Mouse (Mus musculus) MEL (cell line): ENCODE results near the gene Klf11. TPM values are rescaled to one million over a fixed set of nuclear protein-coding genes. Genes with fewer than 3 reads are reported as not detected.

ENCODE experiments used
- DNase-seq: peaks from one replicate; pipeline ENCODE4 v3.0.0; 2011; ENCODE audit warnings: low read depth, low spot score
- H3K27ac ChIP-seq: 2 replicates; pipeline ENCODE4 v1.5.1; 2012; ENCODE audit warnings: low read depth, mild to moderate bottlenecking, control low read depth, low read length, moderate library complexity; ENCODE audit not compliant: control insufficient read depth
- H3K27me3 ChIP-seq, 2 experiments: fragments of 150-350 bp in 1 of 2; sonication (generic) in 1 of 2; 2 replicates each; pipeline ENCODE4 v1.6.1; 2012; ENCODE audit warnings: low read length in 2 of 2, mild to moderate bottlenecking in 2 of 2, improper control_type of control experiment in 1 of 2, moderate library complexity in 1 of 2; ENCODE audit not compliant: insufficient read depth in 2 of 2, control insufficient read depth in 1 of 2
- H3K36me3 ChIP-seq, 2 experiments: 2 replicates each; pipeline ENCODE4 v1.6.1; 2012 to 2014; ENCODE audit warnings: low read length in 2 of 2, improper control_type of control experiment in 1 of 2, inconsistent platforms in 1 of 2, mild to moderate bottlenecking in 1 of 2; ENCODE audit not compliant: insufficient read depth in 2 of 2, control insufficient read depth in 1 of 2
- H3K4me1 ChIP-seq, 2 experiments: fragments of 150-350 bp in 1 of 2; sonication (generic) in 1 of 2; 2 replicates each; pipeline ENCODE4 v1.6.1; 2012; ENCODE audit warnings: low read length in 2 of 2, improper control_type of control experiment in 1 of 2, mild to moderate bottlenecking in 1 of 2; ENCODE audit not compliant: insufficient read depth in 2 of 2, control insufficient read depth in 1 of 2
- H3K4me3 ChIP-seq, 2 experiments: fragments of 150-350 bp in 1 of 2; sonication (generic) in 1 of 2; 2 replicates each; pipeline ENCODE4 v1.5.1; 2012; ENCODE audit warnings: low read depth in 2 of 2, low read length in 2 of 2, mild to moderate bottlenecking in 2 of 2, moderate library complexity in 2 of 2, control low read depth in 1 of 2, improper control_type of control experiment in 1 of 2; ENCODE audit not compliant: control insufficient read depth in 1 of 2, insufficient read depth in 1 of 2
- H3K79me2 ChIP-seq: 2 replicates; pipeline ENCODE4 v1.6.1; 2012; ENCODE audit warnings: mild to moderate bottlenecking, low read length, moderate library complexity; ENCODE audit not compliant: control insufficient read depth, poor library complexity, insufficient read depth
- H3K9ac ChIP-seq: 2 replicates; pipeline ENCODE4 v1.6.1; 2012; ENCODE audit warnings: low read depth, mild to moderate bottlenecking, control low read depth, low read length, moderate library complexity; ENCODE audit not compliant: control insufficient read depth, poor library complexity, severe bottlenecking
- H3K9me3 ChIP-seq: fragments of 150-350 bp; sonication (generic); replicated peaks from 2 replicates; pipeline ENCODE4 v1.6.1; 2012; ENCODE audit warnings: mild to moderate bottlenecking, low read length, improper control_type of control experiment, moderate library complexity; ENCODE audit not compliant: insufficient read depth
- CTCF ChIP-seq, 3 experiments: IDR thresholded peaks in 2 of 3; conservative IDR thresholded peaks in 1 of 3; 2 replicates each; pipeline ENCODE4 v1.5.1; 2011 to 2012; ENCODE audit warnings: low read length in 3 of 3, low read depth in 2 of 3, mild to moderate bottlenecking in 2 of 3, improper control_type of control experiment in 1 of 3, inconsistent platforms in 1 of 3, mixed read lengths in 1 of 3, moderate library complexity in 1 of 3; ENCODE audit not compliant: control insufficient read depth in 1 of 3, insufficient read depth in 1 of 3, poor library complexity in 1 of 3, severe bottlenecking in 1 of 3
- MEF2A ChIP-seq: IDR thresholded peaks from 2 replicates; pipeline ENCODE4 v1.6.1; 2014; ENCODE audit warnings: low read depth, mild to moderate bottlenecking, inconsistent platforms, low read length, improper control_type of control experiment; ENCODE audit not compliant: poor library complexity, insufficient replicate concordance, severe bottlenecking; ENCODE audit errors: extremely low read depth
- polyA plus RNA-seq, 2 experiments: library from polyadenylated mRNA; stranded (reverse) in 1 of 2; unstranded in 1 of 2; fragments of >175 nt in 1 of 2; fragments of >200 nt in 1 of 2; gene quantifications; 2 replicates each; pipeline versions ENCODE4 v1.2.1 to v1.2.4; 2012; ENCODE audit warnings: low replicate concordance in 2 of 2, low read depth in 1 of 2; ENCODE audit not compliant: insufficient read length in 2 of 2, insufficient read depth in 1 of 2, missing spikeins in 1 of 2
- total RNA-seq: library from RNA; depleted of rRNA; stranded (reverse); fragments of 300-350 nt; gene quantifications from 2 replicates; pipeline ENCODE4 v1.2.3, GENCODE M21; 2012; rRNA removed

Klf11 gene
- total and polyA plus RNA-seq, 3 experiments = 2.4 to 7.2 TPM; not detected in 1

GRCm38 (mm10) chr12:24710672-24711071, 59.6 kb downstream of the Klf11 start:
- Histone ChIP-seq H3K4me1 (peaks cover 3 to 20% of the 10 kb centered on the region in 2 experiments), H3K9me3 (no peaks in the 10 kb centered on the region), H3K27ac (peak overlapping the region; percentile 18), H3K27me3 (no peaks in the 10 kb centered on the region), H3K79me2 (peaks cover 32% of the 10 kb centered on the region), H3K9ac (peak overlapping the region; percentile 57), H3K4me3 (peak overlapping the region; percentile 17 to 34; a peak in 3 of 4 replicates), H3K36me3 (peaks cover 3 to 21% of the 10 kb centered on the region in 2 experiments)
- TF ChIP-seq CTCF (IDR thresholded peaks at IDR 0.05 in 2 of 3, conservative IDR thresholded peaks at IDR 0.05 in 1 of 3; ENCODE audit: control insufficient read depth in 1 of 3, insufficient read depth in 1 of 3, low read depth in 2 of 3, low read length in 3 of 3, poor library complexity in 1 of 3, severe bottlenecking in 1 of 3) = peak in 1 of 3 experiments; percentile 33; a peak in 3 of 6 replicates
- TF ChIP-seq MEF2A = no peak
- DNase-seq = peak; percentile 45

Other genes with a start within 250 kb of the Klf11 start
- 28.0 and 28.1 TPM in 2 replicates for gene Taf1b, start 152.9 kb upstream of the Klf11 start, total RNA-seq
- 10 to 100 TPM in 1 of 2 experiments, not detected in 1; 26.4 TPM for gene Taf1b, start 152.9 kb upstream of the Klf11 start, polyA plus RNA-seq
- gene Grhl1, start 79.0 kb upstream of the Klf11 start, total RNA-seq = 0.50 and 0.69 TPM in 2 replicates
- gene Grhl1, start 79.0 kb upstream of the Klf11 start, polyA plus RNA-seq = 1 to 10 TPM in 1 of 2 experiments, not detected in 1; 1.3 TPM
- not detected in 2 replicates for gene Cys1, start 30.5 kb downstream of the Klf11 start, total RNA-seq
- gene Cys1, start 30.5 kb downstream of the Klf11 start, polyA plus RNA-seq = not detected
- 81.2 and 88.2 TPM in 2 replicates for gene Rrm2, start 57.0 kb downstream of the Klf11 start, total RNA-seq
- 100 to 1,000 TPM; 127 to 158 TPM for gene Rrm2, start 57.0 kb downstream of the Klf11 start, polyA plus RNA-seq
- gene Mboat2, start 179.6 kb downstream of the Klf11 start, total RNA-seq = 13.5 and 14.4 TPM in 2 replicates
- gene Mboat2, start 179.6 kb downstream of the Klf11 start, polyA plus RNA-seq = 10 to 100 TPM in 1 of 2 experiments, not detected in 1; 13.5 TPM